Mouse (Mus musculus): ENCODE measurements around the gene Sorcs1. TPM values are rescaled to one million over a fixed set of nuclear protein-coding genes. Genes with fewer than 3 reads are reported as not detected.

The Sorcs1 gene
- polyA plus RNA-seq, 1 experiment from 2014 or later: 14.4 TPM

DNA sequence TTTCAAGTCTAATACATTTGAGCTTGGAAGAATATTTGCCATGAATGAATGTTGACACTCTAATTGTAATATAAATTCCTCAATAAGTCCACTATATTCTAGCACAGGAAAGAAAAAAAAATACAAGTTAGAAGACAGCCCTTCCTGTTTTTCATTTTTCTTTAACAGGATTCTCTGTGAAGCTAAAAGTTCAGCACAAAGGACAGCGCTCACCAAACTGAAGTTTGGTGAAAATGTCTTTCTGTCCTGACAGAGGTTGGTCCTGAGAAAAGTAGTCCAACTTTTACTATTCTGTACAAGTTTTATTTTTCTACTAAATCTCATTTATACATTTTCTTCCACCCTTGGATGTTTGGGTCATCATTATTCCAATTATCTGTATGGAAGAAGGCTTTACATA lies 543.8 kb downstream of the Sorcs1 start:
- ATAC-seq (ENCODE audit: low FRiP score, low TSS enrichment) (no peak), DNase-seq (no peak)
- no peaks in the 10 kb centered on the region for H3K9me3 ChIP-seq (ENCODE audit: control insufficient read depth, low read length)
- no peak overlapping the region for H3K4me3 ChIP-seq (replicated peaks; ENCODE audit: low read depth, low read length)
- no peak overlapping the region for H3K4me2 ChIP-seq (ENCODE audit: low read length)
- H3K27ac ChIP-seq (replicated peaks; ENCODE audit: low read depth, low read length): no peak overlapping the region
- no peaks in the 10 kb centered on the region for H3K36me3 ChIP-seq (ENCODE audit: control insufficient read depth, insufficient read depth, low read length)
- WGBS: 90% methylated on average over 1 of the region's 1 CpGs
- no peak overlapping the region for H3K9ac ChIP-seq (replicated peaks; ENCODE audit: low read length)
- no peaks in the 10 kb centered on the region for H3K27me3 ChIP-seq (ENCODE audit: control insufficient read depth, insufficient read depth, low read length)
- no peaks in the 10 kb centered on the region for H3K4me1 ChIP-seq (ENCODE audit: control insufficient read depth, insufficient read depth, low read length)

DNA sequence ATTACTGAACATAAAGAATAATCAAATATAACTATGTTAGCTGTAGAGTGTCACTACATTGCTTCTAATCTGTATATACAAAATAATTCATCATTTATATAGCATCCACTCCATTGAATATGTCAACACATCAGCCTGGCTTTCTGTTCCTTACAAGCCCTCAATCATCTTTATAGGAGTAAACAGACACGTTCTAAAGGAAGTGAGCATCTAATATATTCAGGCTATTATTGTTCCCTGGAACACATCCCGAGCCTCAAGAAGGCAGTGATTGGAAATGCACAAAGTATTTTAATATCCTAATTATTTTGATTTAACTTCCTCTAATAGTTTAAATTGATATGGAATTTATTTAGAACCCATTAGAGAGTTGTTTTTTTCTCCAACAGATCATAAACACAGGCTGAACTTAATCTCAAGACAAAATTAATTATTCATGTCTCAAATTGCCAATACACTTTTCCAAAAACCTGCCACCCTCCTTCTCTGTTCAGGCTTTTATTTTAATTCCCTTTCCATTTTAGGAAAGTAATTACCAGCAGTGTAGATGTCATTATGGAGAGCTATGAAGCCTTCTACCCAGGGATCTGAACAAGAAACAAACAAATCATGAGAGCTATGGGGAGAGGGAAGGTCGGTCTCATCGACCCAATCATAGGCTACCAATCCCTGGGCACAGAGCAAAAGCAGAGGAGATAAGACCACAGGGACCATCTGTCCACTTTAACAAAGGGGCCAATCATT lies 572.4 kb downstream of the Sorcs1 start:
- no peak for ATAC-seq (ENCODE audit: low FRiP score, low TSS enrichment)
- H3K36me3 ChIP-seq (ENCODE audit: control insufficient read depth, insufficient read depth, low read length): no peaks in the 10 kb centered on the region
- H3K9me3 ChIP-seq (ENCODE audit: control insufficient read depth, low read length): no peaks in the 10 kb centered on the region
- WGBS: 54% methylated on average over 4 of the region's 4 CpGs
- no peak overlapping the region for H3K4me2 ChIP-seq (ENCODE audit: low read length)
- H3K4me3 ChIP-seq (replicated peaks; ENCODE audit: low read depth, low read length): no peak overlapping the region
- no peaks in the 10 kb centered on the region for H3K27me3 ChIP-seq (ENCODE audit: control insufficient read depth, insufficient read depth, low read length)
- DNase-seq: no peak
- H3K27ac ChIP-seq (replicated peaks; ENCODE audit: low read depth, low read length): no peak overlapping the region
- H3K9ac ChIP-seq (replicated peaks; ENCODE audit: low read length): no peak overlapping the region
- no peaks in the 10 kb centered on the region for H3K4me1 ChIP-seq (ENCODE audit: control insufficient read depth, insufficient read depth, low read length)

Small RNAs within 50 kb of the gene (microRNA-seq; reads per million reads assigned to microRNA genes)
- gene Gm27749: not detected

All from midbrain, embryonic 14.5 days (tissue).